Mouse (Mus musculus) E14TG2a.4 (cell line): ENCODE results near the gene Ffar2.

Source experiments
- CTCF ChIP-seq: conservative IDR thresholded peaks from 2 replicates; pipeline ENCODE4 v1.5.1; 2014; ENCODE audit warnings: low read length
- NANOG ChIP-seq: IDR thresholded peaks from 2 replicates; pipeline ENCODE4 v1.6.1; 2014; ENCODE audit warnings: borderline replicate concordance, low read length, mixed read lengths
- POU5F1 ChIP-seq: IDR thresholded peaks from 2 replicates; pipeline ENCODE4 v1.6.1; 2014; ENCODE audit warnings: low read length, borderline replicate concordance

DNA sequence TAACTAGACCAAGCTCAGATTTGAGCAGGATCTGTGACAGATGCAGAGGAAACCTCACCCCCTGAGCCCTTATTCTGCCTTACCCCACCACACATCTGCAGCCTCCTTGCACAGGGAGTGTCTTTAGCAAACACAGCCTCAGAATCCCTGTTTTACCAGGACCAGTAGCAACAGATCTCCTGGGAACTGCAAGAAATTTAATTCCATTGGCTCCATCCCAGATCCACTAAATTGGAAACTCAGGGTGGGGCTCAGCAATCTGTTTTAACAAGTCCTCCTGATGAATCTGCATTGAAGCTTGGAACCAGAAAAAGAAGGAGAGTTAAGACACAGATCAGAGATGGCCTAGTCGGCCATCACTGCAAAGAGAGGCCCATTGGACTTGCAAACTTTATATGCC, 26.8 kb downstream of the Ffar2 start:
- TF ChIP-seq CTCF (no peak), POU5F1 (no peak), NANOG (no peak)
